Mouse (Mus musculus): ENCODE results near the gene Pth2.

- TF ChIP-seq CTCF (IDR thresholded peaks at IDR 0.05; ENCODE audit: control insufficient read depth, insufficient read depth, insufficient replicate concordance, low read depth, low read length) = no peak
- no peak for TF ChIP-seq POLR2A (IDR thresholded peaks at IDR 0.05; ENCODE audit: control insufficient read depth, low read depth, low read length)
Observed at GRCm38 (mm10) chr7:45181540-45181939, 745 bp downstream of the Pth2 start.

All from testis, adult 2 months (tissue).